Mouse (Mus musculus) ES-E14 (cell line): ENCODE results near the gene Ccdc169. TPM values are rescaled to one million over a fixed set of nuclear protein-coding genes. Genes with fewer than 3 reads are reported as not detected.

Source experiments
- DNase-seq: peaks from one replicate; pipeline ENCODE4 v3.0.0-alpha.2; 2013; ENCODE audit warnings: low read depth, low spot score
- H3K27ac ChIP-seq: 2 replicates; pipeline ENCODE4 v1.5.1; 2012; ENCODE audit warnings: low read depth, mild to moderate bottlenecking, low read length, moderate library complexity, mixed read lengths; ENCODE audit not compliant: poor library complexity, insufficient read depth, severe bottlenecking
- H3K36me3 ChIP-seq: 2 replicates; pipeline ENCODE4 v1.6.1; 2012; ENCODE audit warnings: mild to moderate bottlenecking, low read length, moderate library complexity, mixed read lengths; ENCODE audit not compliant: control insufficient read depth, poor library complexity, insufficient read depth, severe bottlenecking
- H3K4me1 ChIP-seq, 2 experiments: fragments of 150-350 bp in 1 of 2; sonication (generic) in 1 of 2; 2 replicates each; pipeline ENCODE4 v1.6.1; 2012; ENCODE audit warnings: low read length in 2 of 2, mild to moderate bottlenecking in 1 of 2, mixed read lengths in 1 of 2; ENCODE audit not compliant: control insufficient read depth in 2 of 2, insufficient read depth in 2 of 2, poor library complexity in 1 of 2
- H3K4me3 ChIP-seq, 2 experiments: fragments of 150-350 bp in 1 of 2; sonication (generic) in 1 of 2; 2 replicates each; pipeline ENCODE4 v1.5.1; 2012; ENCODE audit warnings: low read length in 2 of 2, low read depth in 1 of 2, mild to moderate bottlenecking in 1 of 2, mixed read lengths in 1 of 2; ENCODE audit not compliant: insufficient read depth in 1 of 2, poor library complexity in 1 of 2, severe bottlenecking in 1 of 2
- H3K9ac ChIP-seq: 2 replicates; pipeline ENCODE4 v1.6.1; 2012; ENCODE audit warnings: low read depth, mild to moderate bottlenecking, low read length, mixed read lengths; ENCODE audit not compliant: poor library complexity, insufficient read depth, severe bottlenecking
- H3K9me3 ChIP-seq: fragments of 150-350 bp; sonication (generic); 2 replicates; pipeline ENCODE4 v1.6.1; 2012; ENCODE audit warnings: low read depth, mild to moderate bottlenecking, low read length; ENCODE audit not compliant: control insufficient read depth, insufficient read depth
- CHD2 ChIP-seq: IDR thresholded peaks from 2 replicates; pipeline ENCODE4 v1.6.1; 2014; ENCODE audit warnings: mild to moderate bottlenecking, low read depth, low read length, inconsistent platforms
- HCFC1 ChIP-seq: IDR thresholded peaks from 2 replicates; pipeline ENCODE4 v1.6.1; 2012; ENCODE audit warnings: low read length, inconsistent platforms, borderline replicate concordance; ENCODE audit not compliant: insufficient read depth
- MAFK ChIP-seq: IDR thresholded peaks from 2 replicates; pipeline ENCODE4 v1.6.1; 2014; ENCODE audit warnings: mild to moderate bottlenecking, low read depth, low read length, inconsistent platforms; ENCODE audit not compliant: insufficient read depth
- ZC3H11A ChIP-seq: IDR thresholded peaks from 2 replicates; pipeline ENCODE4 v1.6.1; 2012; ENCODE audit warnings: low read depth, mild to moderate bottlenecking, inconsistent platforms, low read length, borderline replicate concordance
- ZNF384 ChIP-seq: IDR thresholded peaks from 2 replicates; pipeline ENCODE4 v1.6.1; 2012; ENCODE audit warnings: low read depth, low read length, inconsistent platforms
- in situ Hi-C, 2 experiments: fragments of 600-800 bp; cut with MboI; formaldehyde crosslinking; loops; one replicate each; pipeline ENCODE4 v1.15.1; 2025; ENCODE audit warnings: low sequenced_read_pairs in 2 of 2, inconsistent platforms in 1 of 2; ENCODE audit not compliant: unreplicated experiment in 2 of 2
- total RNA-seq: library from RNA; depleted of rRNA; stranded (reverse); fragments of 300-350 nt; gene quantifications from 2 replicates; pipeline ENCODE4 v1.2.3, GENCODE M21; 2012

Ccdc169 gene
- total RNA-seq, 1 experiment = 0.54 TPM

- no peaks in the 10 kb centered on the region for H3K9me3 ChIP-seq
- TF ChIP-seq HCFC1 = peak; percentile 33; the same call in 1 of the 2 replicates
- TF ChIP-seq ZC3H11A = no peak
- H3K36me3 ChIP-seq = no peaks in the 10 kb centered on the region
- no peaks in the 10 kb centered on the region for H3K4me1 ChIP-seq
- peak within 1 kb of the TSS; percentile 77 for H3K9ac ChIP-seq
- no peak within 1 kb of the TSS for H3K27ac ChIP-seq
- in situ Hi-C loops = no loop called here
- H3K4me3 ChIP-seq = peak within 1 kb of the TSS; percentile 69 to 81
- DNase-seq = peak; percentile 75
Observed at GRCm38 (mm10) chr3:55111935-55112709, 25.0 kb upstream of the Ccdc169 start, which contains the start of gene Spg20. Gene Spg20, plus strand, starts transcription at chr3:55112108.

- H3K36me3 ChIP-seq = no peaks in the 10 kb centered on the region
- H3K9me3 ChIP-seq = no peaks in the 10 kb centered on the region
- peak overlapping the region; percentile 69 to 81 for H3K4me3 ChIP-seq
- DNase-seq = no peak
- in situ Hi-C loops = no loop called here
- TF ChIP-seq ZC3H11A (no peak), MAFK (no peak), ZNF384 (no peak), CHD2 (no peak), HCFC1 (no peak)
- no peak overlapping the region for H3K27ac ChIP-seq
- peak overlapping the region; percentile 77 for H3K9ac ChIP-seq
- H3K4me1 ChIP-seq = no peaks in the 10 kb centered on the region
Observed at GRCm38 (mm10) chr3:55112710-55113415, 24.3 kb upstream of the Ccdc169 start.

GRCm38 (mm10) chr3:55114313-55115065 is 22.6 kb upstream of the Ccdc169 start:
- H3K9ac ChIP-seq = no peak overlapping the region
- peaks cover 3% of the 10 kb centered on the region; the same call in 1 of the 2 replicates for H3K36me3 ChIP-seq
- H3K4me3 ChIP-seq = no peak overlapping the region
- no peaks in the 10 kb centered on the region for H3K9me3 ChIP-seq
- no peaks in the 10 kb centered on the region for H3K4me1 ChIP-seq
- in situ Hi-C loops = no loop called here
- TF ChIP-seq ZC3H11A = no peak
- no peak for TF ChIP-seq CHD2
- TF ChIP-seq HCFC1 = no peak
- TF ChIP-seq ZNF384 = no peak
- TF ChIP-seq MAFK = no peak
- no peak overlapping the region for H3K27ac ChIP-seq
- no peak for DNase-seq

GRCm38 (mm10) chr3:55115071-55115470 is 22.1 kb upstream of the Ccdc169 start:
- TF ChIP-seq ZNF384 (no peak), ZC3H11A (no peak), MAFK (no peak), HCFC1 (no peak), CHD2 (no peak)
- peaks cover 3% of the 10 kb centered on the region; the same call in 1 of the 2 replicates for H3K36me3 ChIP-seq
- in situ Hi-C loops = no loop called here
- DNase-seq = no peak
- H3K9ac ChIP-seq = no peak overlapping the region
- no peaks in the 10 kb centered on the region for H3K9me3 ChIP-seq
- no peaks in the 10 kb centered on the region for H3K4me1 ChIP-seq
- no peak overlapping the region for H3K27ac ChIP-seq
- H3K4me3 ChIP-seq = no peak overlapping the region
